Mouse (Mus musculus) ES-E14 (cell line): Measurements from ENCODE around the gene Dguok. TPM values are rescaled to one million over a fixed set of nuclear protein-coding genes. Genes with fewer than 3 reads are reported as not detected.

Experiments used
- DNase-seq: peaks from one replicate; pipeline ENCODE4 v3.0.0-alpha.2; 2013; ENCODE audit warnings: low read depth, low spot score
- H3K27ac ChIP-seq: 2 replicates; pipeline ENCODE4 v1.5.1; 2012; ENCODE audit warnings: low read depth, mild to moderate bottlenecking, low read length, moderate library complexity, mixed read lengths; ENCODE audit not compliant: poor library complexity, insufficient read depth, severe bottlenecking
- H3K36me3 ChIP-seq: 2 replicates; pipeline ENCODE4 v1.6.1; 2012; ENCODE audit warnings: mild to moderate bottlenecking, low read length, moderate library complexity, mixed read lengths; ENCODE audit not compliant: control insufficient read depth, poor library complexity, insufficient read depth, severe bottlenecking
- H3K4me1 ChIP-seq, 2 experiments: fragments of 150-350 bp in 1 of 2; sonication (generic) in 1 of 2; 2 replicates each; pipeline ENCODE4 v1.6.1; 2012; ENCODE audit warnings: low read length in 2 of 2, mild to moderate bottlenecking in 1 of 2, mixed read lengths in 1 of 2; ENCODE audit not compliant: control insufficient read depth in 2 of 2, insufficient read depth in 2 of 2, poor library complexity in 1 of 2
- H3K4me3 ChIP-seq, 2 experiments: fragments of 150-350 bp in 1 of 2; sonication (generic) in 1 of 2; 2 replicates each; pipeline ENCODE4 v1.5.1; 2012; ENCODE audit warnings: low read length in 2 of 2, low read depth in 1 of 2, mild to moderate bottlenecking in 1 of 2, mixed read lengths in 1 of 2; ENCODE audit not compliant: insufficient read depth in 1 of 2, poor library complexity in 1 of 2, severe bottlenecking in 1 of 2
- H3K9ac ChIP-seq: 2 replicates; pipeline ENCODE4 v1.6.1; 2012; ENCODE audit warnings: low read depth, mild to moderate bottlenecking, low read length, mixed read lengths; ENCODE audit not compliant: poor library complexity, insufficient read depth, severe bottlenecking
- H3K9me3 ChIP-seq: fragments of 150-350 bp; sonication (generic); 2 replicates; pipeline ENCODE4 v1.6.1; 2012; ENCODE audit warnings: low read depth, mild to moderate bottlenecking, low read length; ENCODE audit not compliant: control insufficient read depth, insufficient read depth
- CHD2 ChIP-seq: IDR thresholded peaks from 2 replicates; pipeline ENCODE4 v1.6.1; 2014; ENCODE audit warnings: mild to moderate bottlenecking, low read depth, low read length, inconsistent platforms
- HCFC1 ChIP-seq: IDR thresholded peaks from 2 replicates; pipeline ENCODE4 v1.6.1; 2012; ENCODE audit warnings: low read length, inconsistent platforms, borderline replicate concordance; ENCODE audit not compliant: insufficient read depth
- MAFK ChIP-seq: IDR thresholded peaks from 2 replicates; pipeline ENCODE4 v1.6.1; 2014; ENCODE audit warnings: mild to moderate bottlenecking, low read depth, low read length, inconsistent platforms; ENCODE audit not compliant: insufficient read depth
- ZC3H11A ChIP-seq: IDR thresholded peaks from 2 replicates; pipeline ENCODE4 v1.6.1; 2012; ENCODE audit warnings: low read depth, mild to moderate bottlenecking, inconsistent platforms, low read length, borderline replicate concordance
- ZNF384 ChIP-seq: IDR thresholded peaks from 2 replicates; pipeline ENCODE4 v1.6.1; 2012; ENCODE audit warnings: low read depth, low read length, inconsistent platforms
- in situ Hi-C, 2 experiments: fragments of 600-800 bp; cut with MboI; formaldehyde crosslinking; loops; one replicate each; pipeline ENCODE4 v1.15.1; 2025; ENCODE audit warnings: low sequenced_read_pairs in 2 of 2, inconsistent platforms in 1 of 2; ENCODE audit not compliant: unreplicated experiment in 2 of 2
- total RNA-seq: library from RNA; depleted of rRNA; stranded (reverse); fragments of 300-350 nt; gene quantifications from 2 replicates; pipeline ENCODE4 v1.2.3, GENCODE M21; 2012

The Dguok gene
- total RNA-seq, 1 experiment = 21.4 TPM

DNA sequence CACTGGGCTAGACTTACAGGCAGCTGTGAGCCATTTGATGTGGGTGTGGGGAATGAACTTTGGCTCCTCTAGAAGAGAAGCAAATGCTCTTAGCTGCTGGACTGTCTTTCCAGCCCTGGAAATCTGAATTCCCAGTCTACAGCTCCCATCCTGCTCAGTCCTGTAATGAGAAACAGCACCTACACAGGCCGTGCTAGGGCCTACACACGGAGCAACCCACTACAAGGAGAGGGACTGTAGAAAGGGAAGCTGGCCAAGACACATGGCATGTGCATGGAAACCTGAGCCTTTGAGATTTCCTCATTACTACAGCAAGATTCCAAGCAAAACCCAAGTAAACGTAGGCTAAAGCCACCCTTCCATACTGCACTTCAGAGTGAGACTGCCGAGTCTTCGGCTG lies 18.6 kb downstream of the Dguok start:
- TF ChIP-seq CHD2 = no peak
- TF ChIP-seq ZNF384 = no peak
- TF ChIP-seq HCFC1 = no peak
- no peak for TF ChIP-seq MAFK
- TF ChIP-seq ZC3H11A = no peak
- H3K4me1 ChIP-seq = no peaks in the 10 kb centered on the region
- H3K27ac ChIP-seq = no peak overlapping the region
- H3K9me3 ChIP-seq = no peaks in the 10 kb centered on the region
- H3K9ac ChIP-seq = no peak overlapping the region
- no peak for DNase-seq
- H3K36me3 ChIP-seq = peaks cover 4% of the 10 kb centered on the region; the same call in 1 of the 2 replicates
- H3K4me3 ChIP-seq = no peak overlapping the region
- in situ Hi-C loops = no loop called here

DNA sequence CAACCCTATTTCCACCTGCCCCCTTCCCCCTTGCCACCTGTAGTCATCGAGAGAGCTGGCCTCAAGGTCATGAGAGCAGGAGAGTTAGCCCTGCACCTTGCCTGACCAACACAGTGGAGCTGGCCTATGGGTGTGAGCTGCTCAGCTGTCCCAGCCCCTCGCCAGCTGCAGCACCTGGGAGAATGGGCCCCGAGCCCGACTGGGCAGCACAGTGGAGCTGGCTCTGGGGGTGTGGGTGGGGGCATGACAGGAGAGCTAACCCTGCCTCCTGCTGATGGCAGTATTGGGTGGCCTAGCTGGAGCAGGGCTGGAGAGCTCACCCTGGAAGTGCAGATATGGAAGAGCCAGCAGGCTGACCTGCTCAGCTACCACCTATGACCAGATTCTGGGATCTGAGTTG lies 19.5 kb downstream of the Dguok start:
- Histone ChIP-seq H3K4me3 (no peak overlapping the region), H3K9ac (no peak overlapping the region), H3K4me1 (no peaks in the 10 kb centered on the region), H3K9me3 (no peaks in the 10 kb centered on the region), H3K27ac (no peak overlapping the region), H3K36me3 (peaks cover 4% of the 10 kb centered on the region; the same call in 1 of the 2 replicates)
- TF ChIP-seq ZNF384 (no peak), ZC3H11A (no peak)
- in situ Hi-C loops = no loop called here
- no peak for DNase-seq

DNA sequence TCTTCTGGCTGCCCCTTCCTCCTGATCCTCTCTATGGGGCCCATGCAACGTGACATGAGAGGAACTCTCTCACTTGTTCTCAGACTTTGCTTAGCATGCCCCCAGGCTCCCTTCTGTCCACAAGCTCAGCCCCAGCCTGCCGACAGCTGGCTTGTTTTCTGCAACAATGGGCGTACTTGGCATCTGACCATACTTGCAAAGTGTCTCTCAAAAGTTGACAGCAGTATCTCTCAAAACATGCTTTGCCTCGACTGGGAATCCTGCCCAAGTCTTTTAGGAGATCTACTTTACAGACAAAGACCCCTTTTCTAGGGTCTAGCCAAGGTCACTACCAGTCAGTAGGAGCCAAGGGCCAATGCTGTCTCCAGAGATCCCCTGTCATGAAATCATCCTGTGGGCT lies 20.9 kb downstream of the Dguok start:
- no peaks in the 10 kb centered on the region for H3K9me3 ChIP-seq
- no peak overlapping the region for H3K27ac ChIP-seq
- no peak for DNase-seq
- no peak overlapping the region for H3K9ac ChIP-seq
- TF ChIP-seq CHD2 (no peak), ZNF384 (no peak), HCFC1 (no peak), MAFK (no peak), ZC3H11A (no peak)
- H3K4me3 ChIP-seq = no peak overlapping the region
- no peaks in the 10 kb centered on the region for H3K4me1 ChIP-seq
- H3K36me3 ChIP-seq = peaks cover 4% of the 10 kb centered on the region
- in situ Hi-C loops = no loop called here

DNA sequence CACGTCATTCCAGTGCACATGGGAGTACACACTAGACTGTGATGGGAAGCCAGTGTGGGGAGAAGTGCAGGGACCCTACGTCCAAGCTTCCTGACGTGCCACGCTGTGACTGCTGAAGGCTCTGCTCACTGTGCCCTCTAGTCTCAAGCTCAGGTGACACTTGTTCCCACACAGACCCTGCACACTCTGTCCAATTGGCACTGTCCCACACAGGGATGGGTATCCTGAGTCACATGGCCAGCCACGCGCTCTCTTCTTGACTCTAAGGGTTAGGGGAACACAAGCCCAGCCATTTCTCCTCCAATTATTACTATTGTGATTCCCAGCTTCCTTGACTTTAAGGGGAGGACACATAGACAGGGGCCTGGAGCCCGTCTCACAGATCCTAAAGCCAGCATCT lies 23.0 kb downstream of the Dguok start:
- TF ChIP-seq CHD2 = no peak
- no peak overlapping the region for H3K9ac ChIP-seq
- H3K9me3 ChIP-seq = no peaks in the 10 kb centered on the region
- no peaks in the 10 kb centered on the region for H3K4me1 ChIP-seq
- in situ Hi-C loops = no loop called here
- H3K4me3 ChIP-seq = no peak overlapping the region
- DNase-seq = no peak
- H3K36me3 ChIP-seq = peaks cover 2% of the 10 kb centered on the region
- H3K27ac ChIP-seq = no peak overlapping the region

DNA sequence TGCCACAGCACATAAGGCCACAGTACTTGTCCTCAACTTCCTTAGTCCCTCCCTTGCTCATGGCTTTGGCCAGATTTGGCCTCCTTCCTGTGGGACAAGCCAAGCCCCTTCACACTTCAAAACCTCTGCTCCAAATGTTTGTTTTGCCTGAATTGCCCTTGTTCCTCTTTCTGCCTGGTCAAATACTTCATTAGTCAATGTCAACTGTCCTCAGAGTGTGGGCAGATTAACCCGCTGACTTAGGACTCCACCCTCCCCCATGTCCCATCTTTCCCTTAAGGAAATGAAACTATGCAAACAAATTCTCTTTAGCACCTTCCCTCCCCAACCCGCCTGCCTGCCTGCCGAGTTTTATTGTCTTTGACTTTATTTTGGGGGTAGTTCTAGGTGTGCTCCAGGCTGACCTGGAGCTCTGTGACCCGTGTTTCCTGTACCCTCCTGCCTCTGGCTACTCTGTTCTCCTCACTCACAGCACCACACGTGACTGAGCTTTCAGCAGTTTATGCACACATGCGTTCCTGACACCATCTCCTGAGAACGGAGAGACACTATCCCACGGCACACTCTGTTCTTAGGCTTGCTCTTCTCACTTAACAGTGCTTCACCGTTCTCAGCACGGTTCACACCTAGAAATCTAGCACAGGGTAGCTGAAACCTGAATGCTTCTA lies 24.2 kb downstream of the Dguok start:
- Histone ChIP-seq H3K27ac (no peak overlapping the region), H3K4me3 (no peak overlapping the region), H3K4me1 (no peaks in the 10 kb centered on the region), H3K36me3 (peaks cover 2% of the 10 kb centered on the region), H3K9me3 (no peaks in the 10 kb centered on the region), H3K9ac (no peak overlapping the region)
- TF ChIP-seq ZC3H11A (no peak), HCFC1 (no peak), MAFK (no peak), CHD2 (no peak), ZNF384 (no peak)
- DNase-seq = no peak
- in situ Hi-C loops = no loop called here
